Mouse (Mus musculus) hindbrain, postnatal 0 days (tissue): ENCODE measurements at regions not wholly inside any gene's neighbourhood (a gene's known extent, or its start where the extent isn't known, plus 50 kb on each side); places are given as distances from the start of the nearest gene placed in this dataset.

Experiments
- ATAC-seq: fragments of 200-750 bp; cut with Nextera tagmentation; 2 replicates; pipeline ENCODE4 v1.8.0; 2017; ENCODE audit warnings: mild to moderate bottlenecking, moderate TSS enrichment, moderate library complexity
- DNase-seq: peaks from one replicate; pipeline ENCODE4 v3.0.0-alpha.2; 2015; ENCODE audit warnings: low spot score
- H3K27ac ChIP-seq: fragments of 300-500 bp; sonication (generic); 2 replicates; pipeline ENCODE4 v1.5.1; 2014; ENCODE audit warnings: mild to moderate bottlenecking
- H3K27me3 ChIP-seq: fragments of 300-500 bp; sonication (generic); 2 replicates; pipeline ENCODE4 v1.6.1; 2014; ENCODE audit warnings: low read length, mixed read lengths; ENCODE audit not compliant: insufficient read depth
- H3K36me3 ChIP-seq: fragments of 300-500 bp; sonication (generic); 2 replicates; pipeline ENCODE4 v1.6.1; 2014; ENCODE audit warnings: low read length, mixed read lengths; ENCODE audit not compliant: insufficient read depth
- H3K4me1 ChIP-seq: fragments of 300-500 bp; sonication (generic); 2 replicates; pipeline ENCODE4 v1.6.1; 2014; ENCODE audit warnings: antibody characterized with exemption, low read length, mixed read lengths; ENCODE audit not compliant: insufficient read depth
- H3K4me2 ChIP-seq: fragments of 300-500 bp; sonication (generic); 2 replicates; pipeline ENCODE4 v1.6.1; 2014; ENCODE audit warnings: low read depth, mild to moderate bottlenecking, low read length, moderate library complexity, mixed read lengths
- H3K4me3 ChIP-seq: fragments of 300-500 bp; sonication (generic); 2 replicates; pipeline ENCODE4 v1.5.1; 2014; ENCODE audit warnings: low read length
- H3K9ac ChIP-seq: fragments of 300-500 bp; sonication (generic); replicated peaks from 2 replicates; pipeline ENCODE4 v1.6.1; 2014; ENCODE audit warnings: mild to moderate bottlenecking, low read length, moderate library complexity, mixed read lengths
- H3K9me3 ChIP-seq: fragments of 300-500 bp; sonication (generic); 2 replicates; pipeline ENCODE4 v1.6.1; 2016; ENCODE audit warnings: low read length, mixed read lengths
- CTCF ChIP-seq: IDR thresholded peaks from 2 replicates; pipeline ENCODE4 v1.5.1; 2016; ENCODE audit warnings: antibody characterized with exemption, control low read depth, low read depth
- WGBS: fragments of 180-500 bp; shearing (Covaris S2); extraction: QIAGEN DNeasy Blood & Tissue Kit; methylation state at CpG from one replicate; pipeline ENCODE4 v1.1.7; 2014; 5-methylcytosine and 5-hydroxymethylcytosine counted together

GRCm38 (mm10) chr3:77051884-77052283 is 977.8 kb downstream of the Fstl5 start:
- no peaks in the 10 kb centered on the region for H3K4me1 ChIP-seq
- H3K4me2 ChIP-seq: no peak overlapping the region
- H3K27me3 ChIP-seq: no peaks in the 10 kb centered on the region
- TF ChIP-seq CTCF: no peak
- DNase-seq: no peak
- H3K27ac ChIP-seq: no peak overlapping the region
- H3K4me3 ChIP-seq: no peak overlapping the region
- WGBS: 96% methylated on average over 1 of the region's 1 CpGs
- H3K9me3 ChIP-seq: no peaks in the 10 kb centered on the region
- no peaks in the 10 kb centered on the region for H3K36me3 ChIP-seq
- no peak for ATAC-seq
- no peak overlapping the region for H3K9ac ChIP-seq

GRCm38 (mm10) chr3:77075055-77075454 is 1001.0 kb downstream of the Fstl5 start:
- H3K27ac ChIP-seq: no peak overlapping the region
- no peak for ATAC-seq
- no peak overlapping the region for H3K9ac ChIP-seq
- no peak overlapping the region for H3K4me2 ChIP-seq
- no peaks in the 10 kb centered on the region for H3K36me3 ChIP-seq
- no peak for DNase-seq
- no peaks in the 10 kb centered on the region for H3K27me3 ChIP-seq
- TF ChIP-seq CTCF: no peak
- H3K4me1 ChIP-seq: no peaks in the 10 kb centered on the region
- no peak overlapping the region for H3K4me3 ChIP-seq
- no peaks in the 10 kb centered on the region for H3K9me3 ChIP-seq

GRCm38 (mm10) chr3:77091812-77092211 is 1017.7 kb downstream of the Fstl5 start:
- H3K4me2 ChIP-seq: no peak overlapping the region
- no peak for DNase-seq
- no peaks in the 10 kb centered on the region for H3K9me3 ChIP-seq
- H3K36me3 ChIP-seq: no peaks in the 10 kb centered on the region
- H3K9ac ChIP-seq: no peak overlapping the region
- ATAC-seq: no peak
- no peaks in the 10 kb centered on the region for H3K4me1 ChIP-seq
- no peaks in the 10 kb centered on the region for H3K27me3 ChIP-seq
- no peak for TF ChIP-seq CTCF
- no peak overlapping the region for H3K27ac ChIP-seq
- 76% methylated on average over 3 of the region's 3 CpGs for WGBS
- H3K4me3 ChIP-seq: no peak overlapping the region

DNA sequence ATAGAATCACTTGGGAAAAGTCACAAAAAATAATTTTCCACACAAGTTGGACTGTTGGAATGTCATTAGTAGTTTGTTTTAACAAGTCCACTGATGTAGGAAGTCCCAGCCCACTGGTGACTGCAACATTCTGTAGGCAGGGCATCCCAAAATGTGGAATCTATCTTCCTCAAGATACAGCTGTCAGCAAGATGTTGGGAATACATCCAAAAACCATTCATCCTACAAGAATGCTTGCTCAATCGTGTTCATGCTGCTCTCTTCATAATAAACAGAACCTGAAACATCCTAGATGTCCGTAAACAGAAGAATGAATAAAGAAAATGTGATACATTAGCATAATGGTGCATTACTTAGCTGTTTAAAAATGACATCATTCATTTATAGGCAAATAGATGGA is 1038.9 kb downstream of the Fstl5 start:
- Histone ChIP-seq H3K27ac (no peak overlapping the region), H3K36me3 (no peaks in the 10 kb centered on the region), H3K9me3 (0 out of 2 replicates have a peak, but pooled peaks cover 3% of the 10 kb centered on the region), H3K4me1 (no peaks in the 10 kb centered on the region), H3K27me3 (no peaks in the 10 kb centered on the region), H3K4me3 (no peak overlapping the region), H3K9ac (no peak overlapping the region), H3K4me2 (no peak overlapping the region)
- no peak for TF ChIP-seq CTCF
- ATAC-seq (no peak), DNase-seq (no peak)
- 58% methylated on average over 2 of the region's 2 CpGs for WGBS

GRCm38 (mm10) chr3:77120581-77120980 is 1046.5 kb downstream of the Fstl5 start:
- no peak overlapping the region for H3K9ac ChIP-seq
- H3K27ac ChIP-seq: no peak overlapping the region
- no peaks in the 10 kb centered on the region for H3K36me3 ChIP-seq
- no peaks in the 10 kb centered on the region for H3K4me1 ChIP-seq
- H3K9me3 ChIP-seq: no peaks in the 10 kb centered on the region
- no peak for DNase-seq
- no peak for TF ChIP-seq CTCF
- no peaks in the 10 kb centered on the region for H3K27me3 ChIP-seq
- no peak overlapping the region for H3K4me2 ChIP-seq
- 86% methylated on average over 8 of the region's 8 CpGs for WGBS
- H3K4me3 ChIP-seq: no peak overlapping the region
- no peak for ATAC-seq

DNA sequence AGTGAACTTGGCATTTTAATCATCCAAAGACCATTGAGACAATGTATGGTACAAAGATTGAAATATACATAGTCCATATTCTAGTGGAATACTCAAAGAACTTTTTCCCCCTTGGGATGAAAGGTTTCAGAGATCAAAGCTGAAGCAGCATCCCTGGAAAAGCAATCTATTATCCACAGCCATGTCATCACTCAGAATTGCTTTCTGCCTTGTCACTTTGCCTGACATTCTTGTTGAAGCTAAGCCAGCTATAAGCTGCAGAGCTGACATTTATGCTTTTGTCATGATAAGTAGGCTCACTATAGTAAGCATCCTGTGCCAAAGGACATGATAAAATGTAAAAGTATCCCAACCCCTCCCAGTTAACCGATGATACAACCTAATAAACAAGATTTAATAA is 1077.6 kb downstream of the Fstl5 start:
- ATAC-seq: no peak
- no peak for TF ChIP-seq CTCF
- H3K4me2 ChIP-seq: no peak overlapping the region
- H3K4me3 ChIP-seq: no peak overlapping the region
- no peak overlapping the region for H3K27ac ChIP-seq
- 56% methylated on average over 1 of the region's 1 CpGs for WGBS
- H3K36me3 ChIP-seq: no peaks in the 10 kb centered on the region
- H3K4me1 ChIP-seq: no peaks in the 10 kb centered on the region
- DNase-seq: no peak
- H3K27me3 ChIP-seq: no peaks in the 10 kb centered on the region
- H3K9me3 ChIP-seq: no peaks in the 10 kb centered on the region
- H3K9ac ChIP-seq: no peak overlapping the region

GRCm38 (mm10) chr3:77197828-77198227 is 1123.8 kb downstream of the Fstl5 start:
- Histone ChIP-seq H3K36me3 (no peaks in the 10 kb centered on the region), H3K9me3 (no peaks in the 10 kb centered on the region), H3K4me1 (no peaks in the 10 kb centered on the region), H3K27me3 (no peaks in the 10 kb centered on the region), H3K27ac (no peak overlapping the region), H3K4me2 (no peak overlapping the region), H3K9ac (no peak overlapping the region), H3K4me3 (no peak overlapping the region)
- no peak for DNase-seq
- ATAC-seq: no peak
- TF ChIP-seq CTCF: no peak
- 84% methylated on average over 1 of the region's 1 CpGs for WGBS

DNA sequence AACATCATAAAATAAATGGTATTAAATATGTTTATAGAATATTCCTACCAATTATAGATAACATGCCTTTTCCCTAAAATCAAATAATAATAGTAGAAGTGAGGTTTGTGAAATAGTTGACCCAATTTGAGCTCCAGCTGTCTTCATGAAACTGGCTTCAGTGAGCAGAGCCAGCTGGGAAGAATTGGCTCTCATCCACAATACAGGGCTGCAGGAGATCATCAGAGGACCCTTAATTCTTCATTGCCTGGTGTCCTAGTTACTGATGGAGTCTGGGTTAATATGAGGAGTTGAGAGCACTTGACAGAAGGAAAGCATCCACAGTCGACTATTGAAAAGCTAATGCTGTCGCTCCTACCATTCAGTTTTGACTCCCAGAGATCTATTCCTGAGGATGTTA is 1124.2 kb downstream of the Fstl5 start:
- H3K9me3 ChIP-seq: no peaks in the 10 kb centered on the region
- DNase-seq (peak; percentile 33), ATAC-seq (no peak)
- no peak for TF ChIP-seq CTCF
- no peak overlapping the region for H3K9ac ChIP-seq
- 45% methylated on average over 2 of the region's 2 CpGs for WGBS
- no peak overlapping the region for H3K4me2 ChIP-seq
- no peak overlapping the region for H3K4me3 ChIP-seq
- H3K4me1 ChIP-seq: no peaks in the 10 kb centered on the region
- no peak overlapping the region for H3K27ac ChIP-seq
- H3K36me3 ChIP-seq: no peaks in the 10 kb centered on the region
- no peaks in the 10 kb centered on the region for H3K27me3 ChIP-seq
